Mouse (Mus musculus) megakaryocyte, embryonic 14.5 days (primary cell): ENCODE measurements around the gene Kri1.

Experiments
- FLI1 ChIP-seq: IDR thresholded peaks from 2 replicates; pipeline ENCODE4 v1.6.1; 2012; ENCODE audit warnings: low read length, inconsistent platforms, mixed read lengths
- GATA1 ChIP-seq: IDR thresholded peaks from 3 replicates; pipeline ENCODE4 v1.6.1; 2012; ENCODE audit warnings: mixed read lengths, low read length, inconsistent platforms, borderline replicate concordance

- TF ChIP-seq FLI1 (no peak), GATA1 (no peak)
Measured at GRCm38 (mm10) chr9:21316696-21317095, 28.9 kb upstream of the Kri1 start.
